Mouse (Mus musculus): ENCODE results near the gene Trak1. TPM values are rescaled to one million over a fixed set of nuclear protein-coding genes. Genes with fewer than 3 reads are reported as not detected.

Trak1 gene
- polyA plus RNA-seq, 1 experiment from 2014 or later: 60.6 TPM

DNA sequence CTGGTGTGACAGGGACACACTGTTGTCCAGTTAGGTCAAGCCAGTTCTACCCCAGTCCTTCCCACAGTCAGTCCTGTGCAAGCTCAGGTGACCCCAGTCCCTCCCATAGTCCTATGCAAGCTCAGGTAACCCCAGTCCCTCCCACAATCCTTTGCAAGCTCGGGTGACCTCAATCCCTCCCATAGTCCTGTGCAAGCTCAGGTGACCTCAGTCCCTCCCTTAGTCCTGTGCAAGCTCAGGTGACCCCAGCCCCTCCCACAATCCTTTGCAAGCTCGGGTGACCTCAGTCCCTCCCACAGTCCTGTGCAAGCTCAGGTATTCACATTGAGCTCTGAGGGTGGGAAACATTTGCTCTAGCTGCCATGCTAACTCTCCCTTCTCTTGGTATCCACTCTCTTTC lies 162.6 kb downstream of the Trak1 start:
- Histone ChIP-seq H3K4me2 (ENCODE audit: low read length) (no peak overlapping the region), H3K4me3 (ENCODE audit: low read depth, low read length) (no peak overlapping the region), H3K4me1 (ENCODE audit: control insufficient read depth, insufficient read depth, low read length) (no peaks in the 10 kb centered on the region), H3K27ac (ENCODE audit: low read length) (no peak overlapping the region), H3K9me3 (replicated peaks; ENCODE audit: control insufficient read depth, low read length, poor library complexity, severe bottlenecking) (no peaks in the 10 kb centered on the region), H3K9ac (ENCODE audit: low read depth, low read length) (no peak overlapping the region), H3K36me3 (ENCODE audit: control insufficient read depth, insufficient read depth, low read length) (peaks cover 13% of the 10 kb centered on the region; the same call in 1 of the 2 replicates), H3K27me3 (ENCODE audit: control insufficient read depth, insufficient read depth, low read depth, low read length) (no peaks in the 10 kb centered on the region)
- no peak for ATAC-seq
- 90% methylated on average over 2 of the region's 2 CpGs for WGBS

DNA sequence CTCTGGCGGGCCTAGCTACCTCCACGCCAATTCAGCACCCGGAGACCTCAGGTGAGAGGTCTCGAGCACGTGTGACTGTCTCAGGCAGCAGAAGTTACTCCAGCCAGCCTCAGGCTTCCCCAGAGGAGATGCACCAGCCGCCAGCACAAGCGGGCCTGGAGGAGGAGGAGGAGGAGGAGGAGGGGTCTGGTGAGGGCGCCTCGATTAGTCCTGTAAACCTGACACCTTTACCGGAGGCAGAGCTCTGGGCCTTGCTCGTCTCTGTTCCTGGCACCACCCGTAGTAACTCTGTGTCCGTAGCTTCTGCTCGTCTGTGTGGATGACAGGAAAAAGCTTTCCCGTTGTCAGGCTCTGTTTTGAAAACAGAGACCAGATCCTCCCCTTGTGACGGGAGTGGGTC lies 163.2 kb downstream of the Trak1 start:
- no peaks in the 10 kb centered on the region for H3K27me3 ChIP-seq (ENCODE audit: control insufficient read depth, insufficient read depth, low read depth, low read length)

DNA sequence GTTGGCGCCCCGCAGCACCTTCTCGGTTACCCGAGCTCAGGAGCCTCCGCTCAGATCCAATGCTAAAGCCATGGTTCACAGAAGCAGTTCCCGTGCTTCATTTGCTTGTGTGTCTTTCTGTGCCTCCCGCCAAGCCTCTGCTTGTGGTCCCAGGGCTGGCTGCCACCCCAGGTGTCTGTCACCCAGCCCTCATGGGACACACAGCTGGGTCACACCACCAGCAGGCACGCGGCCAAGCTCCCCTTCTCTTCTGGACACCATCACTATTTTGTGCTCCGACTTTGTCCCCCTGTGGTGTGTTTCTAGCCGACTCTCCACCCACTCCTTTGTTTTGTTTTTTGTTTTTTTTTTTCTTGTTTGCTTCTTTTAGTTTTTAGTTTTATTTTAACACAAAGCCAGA lies 170.2 kb downstream of the Trak1 start:
- Histone ChIP-seq H3K4me2 (ENCODE audit: low read length) (no peak overlapping the region), H3K4me1 (ENCODE audit: control insufficient read depth, insufficient read depth, low read length) (no peaks in the 10 kb centered on the region), H3K9ac (ENCODE audit: low read depth, low read length) (no peak overlapping the region), H3K36me3 (ENCODE audit: control insufficient read depth, insufficient read depth, low read length) (peaks cover 18% of the 10 kb centered on the region), H3K27ac (ENCODE audit: low read length) (no peak overlapping the region), H3K9me3 (replicated peaks; ENCODE audit: control insufficient read depth, low read length, poor library complexity, severe bottlenecking) (no peaks in the 10 kb centered on the region), H3K27me3 (ENCODE audit: control insufficient read depth, insufficient read depth, low read depth, low read length) (no peaks in the 10 kb centered on the region), H3K4me3 (ENCODE audit: low read depth, low read length) (no peak overlapping the region)
- no peak for ATAC-seq
- 80% methylated on average over 11 of the region's 11 CpGs for WGBS

More for the DNA sequence above, 163.2 kb downstream of the Trak1 start:
- no peak for ATAC-seq
- Histone ChIP-seq H3K4me3 (ENCODE audit: low read depth, low read length) (no peak overlapping the region), H3K4me2 (ENCODE audit: low read length) (no peak overlapping the region), H3K9me3 (replicated peaks; ENCODE audit: control insufficient read depth, low read length, poor library complexity, severe bottlenecking) (no peaks in the 10 kb centered on the region), H3K4me1 (ENCODE audit: control insufficient read depth, insufficient read depth, low read length) (no peaks in the 10 kb centered on the region), H3K27ac (ENCODE audit: low read length) (no peak overlapping the region), H3K9ac (ENCODE audit: low read depth, low read length) (no peak overlapping the region), H3K36me3 (ENCODE audit: control insufficient read depth, insufficient read depth, low read length) (peaks cover 13% of the 10 kb centered on the region)
- WGBS: 87% methylated on average over 14 of the region's 16 CpGs

DNA sequence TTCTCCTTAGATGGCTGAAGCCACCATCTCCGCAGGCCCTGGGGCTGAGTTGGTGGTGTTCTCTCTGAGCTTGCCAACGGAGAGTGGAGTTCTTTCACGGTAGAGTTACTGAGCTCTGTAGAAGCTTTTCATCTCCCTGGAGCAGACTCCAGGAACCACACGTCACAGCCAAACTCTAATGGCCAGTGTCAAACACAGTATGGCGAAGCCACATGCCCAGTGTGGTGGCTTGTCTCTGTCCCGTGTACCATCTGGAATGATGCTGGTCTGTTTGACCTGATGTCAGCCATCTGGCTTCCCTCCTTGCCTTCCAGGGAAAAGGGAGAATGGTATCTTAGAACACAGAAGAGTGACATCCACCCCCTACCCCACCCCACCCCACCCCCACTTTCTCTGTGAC lies 172.4 kb downstream of the Trak1 start:
- no peaks in the 10 kb centered on the region for H3K27me3 ChIP-seq (ENCODE audit: control insufficient read depth, insufficient read depth, low read depth, low read length)
- 77% methylated on average over 6 of the region's 6 CpGs for WGBS
- H3K27ac ChIP-seq (ENCODE audit: low read length): no peak overlapping the region
- no peaks in the 10 kb centered on the region for H3K4me1 ChIP-seq (ENCODE audit: control insufficient read depth, insufficient read depth, low read length)
- H3K36me3 ChIP-seq (ENCODE audit: control insufficient read depth, insufficient read depth, low read length): peaks cover 20% of the 10 kb centered on the region
- no peaks in the 10 kb centered on the region for H3K9me3 ChIP-seq (replicated peaks; ENCODE audit: control insufficient read depth, low read length, poor library complexity, severe bottlenecking)
- no peak overlapping the region for H3K4me2 ChIP-seq (ENCODE audit: low read length)
- H3K9ac ChIP-seq (ENCODE audit: low read depth, low read length): no peak overlapping the region
- H3K4me3 ChIP-seq (ENCODE audit: low read depth, low read length): no peak overlapping the region
- ATAC-seq: no peak

DNA sequence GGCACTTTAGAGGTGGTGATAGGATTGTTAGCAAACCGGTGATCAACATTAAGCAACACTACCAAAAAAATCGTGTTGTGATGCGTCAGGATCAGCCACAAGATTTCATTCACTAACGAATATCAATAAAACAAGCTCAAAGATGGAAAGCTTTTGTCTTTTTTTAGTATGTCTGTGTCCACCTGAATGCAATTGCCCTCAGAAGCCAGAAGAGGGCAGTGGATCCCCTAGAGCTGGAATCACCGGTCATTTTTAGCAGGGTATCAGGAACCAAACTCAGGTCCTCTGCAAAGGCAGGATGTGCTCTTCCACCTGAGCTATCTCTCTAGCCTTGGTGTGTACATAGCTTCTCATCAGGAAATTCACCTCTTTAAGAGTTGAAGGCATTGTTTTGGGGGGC lies 177.5 kb downstream of the Trak1 start:
- Histone ChIP-seq H3K27ac (ENCODE audit: low read length) (no peak overlapping the region), H3K9me3 (replicated peaks; ENCODE audit: control insufficient read depth, low read length, poor library complexity, severe bottlenecking) (no peaks in the 10 kb centered on the region), H3K27me3 (ENCODE audit: control insufficient read depth, insufficient read depth, low read depth, low read length) (no peaks in the 10 kb centered on the region), H3K4me3 (ENCODE audit: low read depth, low read length) (no peak overlapping the region), H3K36me3 (ENCODE audit: control insufficient read depth, insufficient read depth, low read length) (peaks cover 14% of the 10 kb centered on the region), H3K4me2 (ENCODE audit: low read length) (no peak overlapping the region), H3K4me1 (ENCODE audit: control insufficient read depth, insufficient read depth, low read length) (no peaks in the 10 kb centered on the region), H3K9ac (ENCODE audit: low read depth, low read length) (no peak overlapping the region)
- 82% methylated on average over 5 of the region's 5 CpGs for WGBS
- ATAC-seq: no peak

DNA sequence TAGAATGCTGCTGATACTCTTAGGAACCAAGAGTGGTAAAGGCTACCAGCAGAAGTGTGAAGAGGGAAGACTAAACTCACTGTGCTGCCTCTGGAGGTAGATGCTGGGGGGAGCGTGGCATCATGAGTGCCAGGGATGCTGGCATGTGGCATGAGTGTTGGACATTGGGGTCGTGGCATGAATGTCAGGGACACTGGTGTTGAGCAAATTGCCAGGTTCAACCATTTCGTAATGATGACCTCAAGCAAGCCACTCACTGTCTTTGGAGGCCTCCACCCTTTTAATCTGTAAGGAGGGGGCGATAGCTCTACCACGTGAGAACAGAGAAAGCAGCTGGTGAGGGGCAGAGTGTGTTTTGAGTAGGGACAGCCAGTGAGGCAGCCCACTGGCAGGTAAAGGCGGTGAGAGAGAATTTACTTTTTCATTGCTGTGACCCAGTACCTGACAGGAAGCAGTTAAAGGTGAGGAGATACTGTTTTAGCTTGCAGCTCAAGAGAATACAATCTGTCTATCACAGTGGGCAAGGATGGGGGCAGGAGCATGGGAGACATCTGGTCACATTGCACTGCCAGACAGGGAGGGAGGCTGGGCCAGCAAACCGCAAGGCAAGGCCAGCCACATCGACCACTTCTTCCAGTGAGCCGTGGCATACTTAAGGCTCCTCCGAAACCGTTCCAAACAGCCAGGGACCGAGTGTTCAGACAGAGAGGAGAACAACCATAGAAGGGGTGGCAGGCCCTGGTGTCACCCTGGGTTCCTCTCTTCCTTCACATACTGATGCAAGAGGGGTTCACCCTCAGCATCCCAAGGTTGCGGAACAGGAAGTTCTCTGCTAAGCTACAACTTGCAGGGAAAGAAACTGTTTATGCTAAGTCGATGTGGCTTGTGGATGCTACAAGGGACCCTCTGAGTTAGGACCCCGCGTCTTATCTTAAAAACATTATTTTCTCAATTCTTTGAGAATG lies 178.5 kb downstream of the Trak1 start:
- no peak overlapping the region for H3K4me2 ChIP-seq (ENCODE audit: low read length)
- no peaks in the 10 kb centered on the region for H3K4me1 ChIP-seq (ENCODE audit: control insufficient read depth, insufficient read depth, low read length)
- no peaks in the 10 kb centered on the region for H3K27me3 ChIP-seq (ENCODE audit: control insufficient read depth, insufficient read depth, low read depth, low read length)
- peaks cover 14% of the 10 kb centered on the region for H3K36me3 ChIP-seq (ENCODE audit: control insufficient read depth, insufficient read depth, low read length)
- no peaks in the 10 kb centered on the region for H3K9me3 ChIP-seq (replicated peaks; ENCODE audit: control insufficient read depth, low read length, poor library complexity, severe bottlenecking)
- H3K4me3 ChIP-seq (ENCODE audit: low read depth, low read length): no peak overlapping the region
- 82% methylated on average over 16 of the region's 16 CpGs for WGBS
- ATAC-seq: no peak
- no peak overlapping the region for H3K27ac ChIP-seq (ENCODE audit: low read length)
- no peak overlapping the region for H3K9ac ChIP-seq (ENCODE audit: low read depth, low read length)

DNA sequence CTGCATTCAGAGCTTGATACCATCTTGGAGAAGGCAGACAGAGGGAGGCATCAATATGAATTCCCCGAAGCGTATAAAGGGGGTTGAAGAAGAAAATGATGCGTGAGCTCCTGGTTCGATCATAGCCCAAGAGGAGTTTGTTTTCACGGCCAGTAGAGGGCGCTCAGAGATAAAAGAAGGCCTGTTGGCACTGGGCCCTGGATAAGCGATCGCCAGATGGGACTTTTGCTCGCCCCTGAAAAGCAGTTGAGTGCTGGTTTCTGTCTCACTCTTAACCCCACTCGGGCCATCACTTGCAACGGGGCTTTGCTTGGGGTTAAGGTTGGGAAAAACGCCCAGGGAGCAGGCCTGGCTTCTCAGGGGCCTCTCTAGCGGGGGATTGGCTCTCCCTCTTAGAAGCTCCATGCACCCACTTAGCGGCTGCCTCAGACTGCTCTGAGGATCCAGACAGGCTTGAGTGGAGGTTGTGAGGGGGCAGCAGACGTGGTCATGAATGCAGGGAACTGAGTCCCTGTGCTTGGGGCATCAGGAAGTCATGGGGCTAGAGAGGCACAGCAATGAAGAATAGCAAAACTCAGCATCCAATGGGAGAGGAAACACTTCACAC lies 180.1 kb downstream of the Trak1 start:
- Histone ChIP-seq H3K27ac (ENCODE audit: low read length) (no peak overlapping the region), H3K4me1 (ENCODE audit: control insufficient read depth, insufficient read depth, low read length) (no peaks in the 10 kb centered on the region), H3K9me3 (replicated peaks; ENCODE audit: control insufficient read depth, low read length, poor library complexity, severe bottlenecking) (no peaks in the 10 kb centered on the region), H3K27me3 (ENCODE audit: control insufficient read depth, insufficient read depth, low read depth, low read length) (no peaks in the 10 kb centered on the region), H3K4me3 (ENCODE audit: low read depth, low read length) (no peak overlapping the region), H3K9ac (ENCODE audit: low read depth, low read length) (0 out of 2 replicates have a peak overlapping the region, but pooled peaks have one; percentile 49), H3K36me3 (ENCODE audit: control insufficient read depth, insufficient read depth, low read length) (peaks cover 7% of the 10 kb centered on the region), H3K4me2 (ENCODE audit: low read length) (peak overlapping the region; percentile 36; the same call in 1 of the 2 replicates)
- peak; percentile 56 for ATAC-seq
- 12% methylated on average over 15 of the region's 15 CpGs for WGBS

DNA sequence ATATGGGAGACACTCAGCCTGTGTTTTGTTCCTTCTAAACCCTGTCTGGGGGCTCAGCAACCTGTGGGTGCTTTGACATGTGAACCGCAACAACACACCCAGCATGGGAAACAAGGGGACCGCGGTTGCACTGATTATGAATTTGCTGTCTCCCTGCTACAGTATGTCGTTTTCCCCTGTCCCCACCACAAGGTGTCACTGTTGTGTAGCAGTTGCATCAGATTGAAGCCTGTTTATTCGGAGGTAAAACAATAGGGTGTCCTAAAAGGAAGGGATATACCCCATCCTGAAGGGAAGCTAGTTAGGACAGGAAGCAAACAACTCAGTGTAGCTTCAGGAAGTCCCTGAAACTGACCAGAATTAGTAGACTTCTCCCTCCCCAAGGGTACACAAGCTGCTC lies 182.2 kb downstream of the Trak1 start:
- no peaks in the 10 kb centered on the region for H3K4me1 ChIP-seq (ENCODE audit: control insufficient read depth, insufficient read depth, low read length)
- H3K9ac ChIP-seq (ENCODE audit: low read depth, low read length): no peak overlapping the region
- no peak overlapping the region for H3K4me3 ChIP-seq (ENCODE audit: low read depth, low read length)
- ATAC-seq: peak; percentile 25; the same call in 1 of the 2 replicates
- no peaks in the 10 kb centered on the region for H3K27me3 ChIP-seq (ENCODE audit: control insufficient read depth, insufficient read depth, low read depth, low read length)
- H3K27ac ChIP-seq (ENCODE audit: low read length): no peak overlapping the region
- H3K9me3 ChIP-seq (replicated peaks; ENCODE audit: control insufficient read depth, low read length, poor library complexity, severe bottlenecking): no peaks in the 10 kb centered on the region
- 18% methylated on average over 5 of the region's 5 CpGs for WGBS
- H3K36me3 ChIP-seq (ENCODE audit: control insufficient read depth, insufficient read depth, low read length): no peaks in the 10 kb centered on the region; the same call in 1 of the 2 replicates
- no peak overlapping the region for H3K4me2 ChIP-seq (ENCODE audit: low read length)

DNA sequence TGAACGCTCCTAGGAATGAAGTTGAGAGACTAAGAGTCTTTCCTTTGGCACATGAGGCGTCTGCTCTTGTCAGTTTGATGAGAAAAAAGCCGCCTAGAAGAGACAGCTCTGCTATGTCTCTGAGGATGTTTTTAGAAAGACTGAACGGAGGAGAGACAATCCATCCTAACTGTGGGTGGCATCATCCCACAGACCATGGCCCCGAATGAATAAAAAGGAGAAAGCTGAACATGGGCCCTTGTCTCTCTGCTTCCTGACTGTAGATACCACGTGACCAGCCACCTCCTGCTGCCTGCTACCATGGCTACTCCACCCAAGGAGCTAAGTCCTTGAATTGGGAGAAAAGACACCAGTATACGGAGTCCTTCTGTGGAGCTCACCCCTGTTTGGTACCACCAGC lies 189.9 kb downstream of the Trak1 start:
- ATAC-seq: no peak

More for the DNA sequence above, 189.9 kb downstream of the Trak1 start:
- Histone ChIP-seq H3K4me1 (ENCODE audit: control insufficient read depth, insufficient read depth, low read length) (no peaks in the 10 kb centered on the region), H3K4me3 (ENCODE audit: low read depth, low read length) (no peak overlapping the region), H3K27me3 (ENCODE audit: control insufficient read depth, insufficient read depth, low read depth, low read length) (peaks cover 4% of the 10 kb centered on the region; the same call in 1 of the 2 replicates), H3K27ac (ENCODE audit: low read length) (no peak overlapping the region), H3K4me2 (ENCODE audit: low read length) (no peak overlapping the region), H3K9ac (ENCODE audit: low read depth, low read length) (no peak overlapping the region), H3K36me3 (ENCODE audit: control insufficient read depth, insufficient read depth, low read length) (no peaks in the 10 kb centered on the region), H3K9me3 (replicated peaks; ENCODE audit: control insufficient read depth, low read length, poor library complexity, severe bottlenecking) (0 out of 2 replicates have a peak, but pooled peaks cover 2% of the 10 kb centered on the region)
- 67% methylated on average over 7 of the region's 7 CpGs for WGBS

Data from midbrain, embryonic 16.5 days (tissue).